Mouse (Mus musculus): ENCODE data around the gene Ly86.

- no peak for TF ChIP-seq CTCF (IDR thresholded peaks at IDR 0.05)
- TF ChIP-seq POLR2A (IDR thresholded peaks at IDR 0.05; ENCODE audit: insufficient read depth, low read depth, low read length): no peak
Measured at GRCm38 (mm10) chr13:37442531-37442930, 97.5 kb downstream of the Ly86 start.
